Mouse (Mus musculus) MEL (cell line): ENCODE measurements around the gene Rcsd1.

ENCODE experiments used
- CTCF ChIP-seq, 3 experiments: IDR thresholded peaks in 2 of 3; conservative IDR thresholded peaks in 1 of 3; 2 replicates each; pipeline ENCODE4 v1.5.1; 2011 to 2012; ENCODE audit warnings: low read length in 3 of 3, low read depth in 2 of 3, mild to moderate bottlenecking in 2 of 3, improper control_type of control experiment in 1 of 3, inconsistent platforms in 1 of 3, mixed read lengths in 1 of 3, moderate library complexity in 1 of 3; ENCODE audit not compliant: control insufficient read depth in 1 of 3, insufficient read depth in 1 of 3, poor library complexity in 1 of 3, severe bottlenecking in 1 of 3
- NRF1 ChIP-seq: IDR thresholded peaks from 2 replicates; pipeline ENCODE4 v1.6.1; 2014; ENCODE audit warnings: low read depth, mild to moderate bottlenecking, inconsistent platforms, low read length, improper control_type of control experiment, moderate library complexity; ENCODE audit not compliant: poor library complexity, insufficient read depth, severe bottlenecking
- POLR2A ChIP-seq, 2 experiments: IDR thresholded peaks; 2 replicates each; pipeline ENCODE4 v1.6.1; 2011 to 2012; ENCODE audit warnings: low read length in 2 of 2, mild to moderate bottlenecking in 2 of 2, control low read depth in 1 of 2, improper control_type of control experiment in 1 of 2, low read depth in 1 of 2, moderate library complexity in 1 of 2; ENCODE audit not compliant: control insufficient read depth in 1 of 2, insufficient read depth in 1 of 2, poor library complexity in 1 of 2

DNA sequence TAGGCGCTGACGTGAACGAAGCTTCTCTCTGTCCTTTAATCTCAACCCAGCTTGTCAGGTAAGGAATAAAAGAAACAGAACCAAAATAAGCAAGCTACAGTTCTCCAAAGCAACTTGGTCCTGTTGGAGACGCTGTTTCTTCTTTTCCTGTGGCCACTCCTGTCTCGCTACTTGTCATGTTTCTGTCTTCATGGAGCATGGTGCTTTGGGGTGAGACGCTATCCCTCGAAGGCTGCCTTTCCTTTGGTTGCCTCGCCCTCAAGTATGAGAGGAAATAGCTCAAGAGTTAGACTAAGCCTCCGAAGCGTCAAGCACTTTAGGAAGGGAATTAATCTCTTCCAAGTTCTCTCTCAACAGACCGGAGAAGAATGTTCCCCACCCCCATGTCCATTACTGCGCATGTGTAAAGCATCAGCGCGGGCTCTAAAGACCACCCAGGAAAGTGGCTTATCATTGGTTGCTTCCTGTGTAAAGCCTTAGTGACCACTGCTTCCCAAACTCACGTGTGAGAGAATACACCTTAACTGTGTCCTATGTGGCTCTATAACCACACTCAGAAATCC is 9.1 kb upstream of the Rcsd1 start:
- peak; percentile 73 for TF ChIP-seq NRF1
- peak in 1 of 2 experiments; percentile 40; a peak in 2 of 4 replicates for TF ChIP-seq POLR2A (IDR thresholded peaks at IDR 0.05; ENCODE audit: control insufficient read depth in 1 of 2, insufficient read depth in 1 of 2, low read depth in 1 of 2, low read length in 2 of 2, poor library complexity in 1 of 2)
- TF ChIP-seq CTCF (IDR thresholded peaks at IDR 0.05 in 2 of 3, conservative IDR thresholded peaks at IDR 0.05 in 1 of 3; ENCODE audit: control insufficient read depth in 1 of 3, insufficient read depth in 1 of 3, low read depth in 2 of 3, low read length in 3 of 3, poor library complexity in 1 of 3, severe bottlenecking in 1 of 3) = no peak
